Mouse (Mus musculus) kidney, adult 2 months (tissue): ENCODE results near the gene Ppip5k1. TPM values are rescaled to one million over a fixed set of nuclear protein-coding genes. Genes with fewer than 3 reads are reported as not detected.

Experiments used
- DNase-seq: peaks from one replicate; pipeline ENCODE4 v3.0.0; 2021
- H3K27ac ChIP-seq: fragments of 200-500 bp; 2 replicates; pipeline ENCODE4 v1.5.1; 2012; ENCODE audit warnings: low read depth, low read length, control low read depth, inconsistent platforms; ENCODE audit not compliant: insufficient read depth
- H3K27me3 ChIP-seq: fragments of 200-500 bp; replicated peaks from 2 replicates; pipeline ENCODE4 v1.6.1; 2012; ENCODE audit warnings: mild to moderate bottlenecking, moderate library complexity, low read length, inconsistent platforms; ENCODE audit not compliant: control insufficient read depth, insufficient read depth
- H3K36me3 ChIP-seq: fragments of 200-500 bp; 2 replicates; pipeline ENCODE4 v1.6.1; 2012; ENCODE audit warnings: mild to moderate bottlenecking, moderate library complexity, low read length, inconsistent platforms; ENCODE audit not compliant: control insufficient read depth, insufficient read depth
- H3K4me1 ChIP-seq: fragments of 200-500 bp; 2 replicates; pipeline ENCODE4 v1.6.1; 2011; ENCODE audit warnings: low read length; ENCODE audit not compliant: control insufficient read depth, insufficient read depth
- H3K4me3 ChIP-seq: fragments of 200-500 bp; 2 replicates; pipeline ENCODE4 v1.5.1; 2011; ENCODE audit warnings: mild to moderate bottlenecking, low read depth, low read length, control low read depth; ENCODE audit not compliant: insufficient read depth
- CTCF ChIP-seq: fragments of 200-500 bp; conservative IDR thresholded peaks from 2 replicates; pipeline ENCODE4 v1.5.1; 2011; ENCODE audit warnings: low read depth, mild to moderate bottlenecking, control low read depth, low read length, moderate library complexity, mixed read lengths; ENCODE audit not compliant: insufficient read depth, insufficient read length
- POLR2A ChIP-seq: fragments of 200-500 bp; IDR thresholded peaks from one replicate; pipeline ENCODE4 v1.6.1; 2011; ENCODE audit warnings: low read depth, low read length, control low read depth
- WGBS: fragments of 180-500 bp; shearing (Covaris S2); methylation state at CpG from one replicate; pipeline ENCODE4 v1.1.7; 2018; 5-methylcytosine and 5-hydroxymethylcytosine counted together
- polyA plus RNA-seq: library from polyadenylated mRNA; depleted of rRNA; stranded (reverse); fragments of >200 nt; gene quantifications from 2 replicates; pipeline ENCODE4 v1.2.3, GENCODE M21; 2012

The Ppip5k1 gene
- polyA plus RNA-seq, 1 experiment, result 41.5 TPM

GRCm38 (mm10) chr2:121292316-121293013 lies 62.7 kb downstream of the Ppip5k1 start:
- TF ChIP-seq CTCF (no peak), POLR2A (no peak)

GRCm38 (mm10) chr2:121289730-121290540 lies 65.3 kb downstream of the Ppip5k1 start:
- no peak overlapping the region for H3K27ac ChIP-seq
- DNase-seq, result no peak
- H3K4me1 ChIP-seq, result peaks cover 5% of the 10 kb centered on the region; the same call in 1 of the 2 replicates
- peak overlapping the region; percentile 73 for H3K4me3 ChIP-seq
- 7% methylated on average over 36 of the region's 36 CpGs for WGBS
- no peaks in the 10 kb centered on the region for H3K27me3 ChIP-seq
- no peaks in the 10 kb centered on the region for H3K36me3 ChIP-seq
- TF ChIP-seq CTCF (no peak), POLR2A (no peak)

More at GRCm38 (mm10) chr2:121292316-121293013, 62.7 kb downstream of the Ppip5k1 start:
- Histone ChIP-seq H3K4me3 (no peak overlapping the region), H3K36me3 (no peaks in the 10 kb centered on the region), H3K4me1 (peaks cover 5% of the 10 kb centered on the region; the same call in 1 of the 2 replicates), H3K27me3 (no peaks in the 10 kb centered on the region), H3K27ac (no peak overlapping the region)
- DNase-seq, result no peak
- WGBS, result 83% methylated on average over 5 of the region's 5 CpGs

- H3K27ac ChIP-seq, result no peak within 1 kb of the TSS
- DNase-seq, result peak; percentile 94
- no peak for TF ChIP-seq CTCF
- no peak for TF ChIP-seq POLR2A
- H3K4me1 ChIP-seq, result peaks cover 3% of the 10 kb centered on the region; the same call in 1 of the 2 replicates
- peak within 1 kb of the TSS; percentile 73 for H3K4me3 ChIP-seq
- H3K27me3 ChIP-seq, result no peaks in the 10 kb centered on the region
- 1% methylated on average over 48 of the region's 48 CpGs for WGBS
- H3K36me3 ChIP-seq, result no peaks in the 10 kb centered on the region
These were observed 66.1 kb downstream of the Ppip5k1 start, which contains the start of gene Map1a for GRCm38 (mm10) chr2:121288901-121289729. TSS of gene Map1a (plus strand) at chr2:121289600.

GRCm38 (mm10) chr2:121287850-121288249 lies 67.3 kb downstream of the Ppip5k1 start:
- Histone ChIP-seq H3K27ac (no peak overlapping the region), H3K36me3 (no peaks in the 10 kb centered on the region), H3K27me3 (no peaks in the 10 kb centered on the region), H3K4me3 (no peak overlapping the region), H3K4me1 (0 out of 2 replicates have a peak, but pooled peaks cover 3% of the 10 kb centered on the region)
- 86% methylated on average over 2 of the region's 2 CpGs for whole genome bisulfite sequencing
- TF ChIP-seq CTCF, result no peak
- TF ChIP-seq POLR2A, result no peak
- DNase-seq, result no peak

GRCm38 (mm10) chr2:121271928-121272516 lies 83.2 kb downstream of the Ppip5k1 start:
- no peak overlapping the region for H3K4me3 ChIP-seq
- no peak for DNase-seq
- H3K27me3 ChIP-seq, result no peaks in the 10 kb centered on the region
- TF ChIP-seq CTCF (no peak), POLR2A (no peak)
- 30% methylated on average over 4 of the region's 4 CpGs for WGBS
- H3K36me3 ChIP-seq, result 0 out of 2 replicates have a peak, but pooled peaks cover 1% of the 10 kb centered on the region
- H3K27ac ChIP-seq, result no peak overlapping the region
- peaks cover 9% of the 10 kb centered on the region for H3K4me1 ChIP-seq

GRCm38 (mm10) chr2:121271236-121271927 lies 83.8 kb downstream of the Ppip5k1 start, which contains the start of gene Trp53bp1:
TSS of gene Trp53bp1 (minus strand) at chr2:121271407.
- Histone ChIP-seq H3K27me3 (no peaks in the 10 kb centered on the region), H3K4me1 (peaks cover 9% of the 10 kb centered on the region), H3K4me3 (peak within 1 kb of the TSS; percentile 74), H3K27ac (peak within 1 kb of the TSS; percentile 49), H3K36me3 (0 out of 2 replicates have a peak, but pooled peaks cover 1% of the 10 kb centered on the region)
- WGBS, result 1% methylated on average over 37 of the region's 37 CpGs
- peak; percentile 98 for DNase-seq
- TF ChIP-seq CTCF, result no peak
- no peak for TF ChIP-seq POLR2A
